Mouse (Mus musculus): ENCODE results near the gene Pafah2.

GRCm38 (mm10) chr4:134401856-134402570 lies 5.9 kb downstream of the Pafah2 start:
- TF ChIP-seq CTCF (IDR thresholded peaks at IDR 0.05; ENCODE audit: control insufficient read depth, insufficient read depth, low read length) (no peak), POLR2A (IDR thresholded peaks at IDR 0.05; ENCODE audit: borderline replicate concordance, control insufficient read depth, low read depth, low read length) (no peak)

Data from bone marrow, adult 2 months (tissue).